In the genomic region with DNA sequence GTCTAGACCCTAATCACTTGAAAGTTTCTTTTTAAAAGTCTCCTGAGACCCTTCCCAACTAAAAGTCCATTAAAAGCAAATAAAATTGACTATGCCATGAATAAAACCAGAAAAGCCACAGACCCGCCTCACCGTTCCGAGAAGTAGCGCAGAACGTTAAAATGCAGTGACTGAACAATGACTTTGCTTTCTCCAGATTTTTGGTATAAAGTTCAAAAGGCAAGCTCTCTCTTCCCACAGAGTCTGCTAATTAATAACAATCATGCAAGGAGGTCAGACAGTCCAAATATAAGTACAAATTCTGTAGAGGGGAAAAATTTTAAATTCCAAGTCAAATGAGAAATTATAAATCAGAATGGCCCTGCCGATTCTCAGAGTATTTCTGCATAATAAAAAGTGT, we compare ENCODE assay signal across 28 mouse cellular contexts.
"Had no signal": no experiment of that assay in that cellular context is flagged by ENCODE, and none has a peak within 500 bp of the region (broad histone marks: within the 10 kb centered on the region; RNA-seq: fewer than 3 reads in every experiment).

No protein-coding gene starts in this region.

- H3K4me3 ChIP-seq: limb, embryonic 10.5 days; limb, embryonic 12.5 days; limb, embryonic 13.5 days; limb, embryonic 15.5 days; liver, embryonic 12.5 days; liver, embryonic 13.5 days; liver, embryonic 15.5 days; lung, embryonic 15.5 days; megakaryocyte, embryonic 14.5 days; midbrain, embryonic 10.5 days; midbrain, embryonic 12.5 days; midbrain, embryonic 13.5 days; midbrain, embryonic 15.5 days; myocyte; neural tube, embryonic 12.5 days had no signal

- H3K27ac ChIP-seq: limb, embryonic 10.5 days; limb, embryonic 15.5 days; liver, embryonic 12.5 days; liver, embryonic 13.5 days; liver, embryonic 14.5 days; liver, embryonic 15.5 days; lung, embryonic 15.5 days; macrophage; midbrain, embryonic 10.5 days; midbrain, embryonic 12.5 days; midbrain, embryonic 13.5 days; midbrain, embryonic 15.5 days; neural tube, embryonic 12.5 days had no signal

- DNase-seq: left cerebral cortex, postnatal 4 days; liver; liver, embryonic 13.5 days; liver, postnatal 0 days; lung, adult 18-20 months; lung, adult 2 months; lung, embryonic 14.5 days; lung, postnatal 10 days; lung, postnatal 14 days; lung, postnatal 36 days; lung, postnatal 4 days; midbrain, embryonic 14.5 days had no signal

- H3K36me3 ChIP-seq: limb, embryonic 10.5 days; limb, embryonic 12.5 days; limb, embryonic 13.5 days; limb, embryonic 15.5 days; liver, embryonic 12.5 days; liver, embryonic 13.5 days; liver, embryonic 15.5 days; lung, embryonic 15.5 days; midbrain, embryonic 10.5 days; midbrain, embryonic 12.5 days; midbrain, embryonic 13.5 days; midbrain, embryonic 15.5 days; neural tube, embryonic 12.5 days had no signal

- H3K27me3 ChIP-seq: limb, embryonic 12.5 days; limb, embryonic 13.5 days; limb, embryonic 15.5 days; liver, embryonic 12.5 days; liver, embryonic 13.5 days; liver, embryonic 15.5 days; lung, embryonic 15.5 days; midbrain, embryonic 12.5 days; midbrain, embryonic 13.5 days; midbrain, embryonic 15.5 days; neural tube, embryonic 12.5 days had no signal

- H3K4me1 ChIP-seq: liver, embryonic 12.5 days; liver, embryonic 13.5 days; megakaryocyte, embryonic 14.5 days; midbrain, embryonic 13.5 days had no signal
